Mouse (Mus musculus) stomach, postnatal 0 days (tissue): ENCODE results near the gene Tmc4. TPM values are rescaled to one million over a fixed set of nuclear protein-coding genes. Genes with fewer than 3 reads are reported as not detected.
"Not testable (repeated sequence)": the region's sequence is repeated elsewhere in the genome, so short reads cannot be mapped to it uniquely, and the experiment has no call there.

Experiments used
- ATAC-seq: fragments of 200-750 bp; cut with Nextera tagmentation; 2 replicates; pipeline ENCODE4 v1.8.0; 2017; ENCODE audit not compliant: low FRiP score, low TSS enrichment
- DNase-seq: peaks from one replicate; pipeline ENCODE4 v3.0.0-alpha.2; 2016; ENCODE audit warnings: low spot score
- H3K27ac ChIP-seq: fragments of 300-500 bp; sonication (generic); replicated peaks from 2 replicates; pipeline ENCODE4 v1.5.1; 2014; ENCODE audit warnings: mild to moderate bottlenecking, control low read depth
- H3K27me3 ChIP-seq: fragments of 300-500 bp; sonication (generic); 2 replicates; pipeline ENCODE4 v1.6.1; 2014; ENCODE audit warnings: low read length; ENCODE audit not compliant: control insufficient read depth, insufficient read depth
- H3K36me3 ChIP-seq: fragments of 300-500 bp; sonication (generic); 2 replicates; pipeline ENCODE4 v1.6.1; 2014; ENCODE audit warnings: low read length, mixed read lengths; ENCODE audit not compliant: control insufficient read depth, insufficient read depth
- H3K4me1 ChIP-seq: fragments of 300-500 bp; sonication (generic); replicated peaks from 2 replicates; pipeline ENCODE4 v1.6.1; 2014; ENCODE audit warnings: antibody characterized with exemption; ENCODE audit not compliant: control insufficient read depth, insufficient read depth
- H3K4me2 ChIP-seq: fragments of 300-500 bp; sonication (generic); replicated peaks from 2 replicates; pipeline ENCODE4 v1.6.1; 2014; ENCODE audit warnings: low read depth, mild to moderate bottlenecking, control low read depth, moderate library complexity
- H3K4me3 ChIP-seq: fragments of 300-500 bp; sonication (generic); 2 replicates; pipeline ENCODE4 v1.5.1; 2014; ENCODE audit warnings: low read depth, low read length, control low read depth
- H3K9ac ChIP-seq: fragments of 300-500 bp; sonication (generic); 2 replicates; pipeline ENCODE4 v1.6.1; 2014; ENCODE audit warnings: mild to moderate bottlenecking, low read length, control low read depth, mixed read lengths
- H3K9me3 ChIP-seq: fragments of 300-500 bp; sonication (generic); 2 replicates; pipeline ENCODE4 v1.6.1; 2016; ENCODE audit warnings: low read length; ENCODE audit not compliant: control insufficient read depth
- CTCF ChIP-seq: IDR thresholded peaks from 2 replicates; pipeline ENCODE4 v1.5.1; 2016; ENCODE audit warnings: antibody characterized with exemption, low read depth, mild to moderate bottlenecking, moderate library complexity
- EP300 ChIP-seq: optimal IDR thresholded peaks from 2 replicates; pipeline ENCODE3; 2016; ENCODE audit warnings: antibody characterized with exemption
- WGBS: fragments of 180-500 bp; shearing (Covaris S2); extraction: QIAGEN DNeasy Blood & Tissue Kit; methylation state at CpG from one replicate; pipeline ENCODE4 v1.1.7; 2014; 5-methylcytosine and 5-hydroxymethylcytosine counted together
- polyA plus RNA-seq: library from polyadenylated mRNA; unstranded; fragments of >200 nt; fragmentation: Nextera tagmentation; extraction: Ambion mirVana; gene quantifications from 2 replicates; pipeline ENCODE4 v1.2.1, GENCODE M21; 2015

The Tmc4 gene
- polyA plus RNA-seq, 1 experiment from 2014 or later = 70.1 TPM

GRCm38 (mm10) chr7:3703879-3704441 lies 26.6 kb upstream of the Tmc4 start, which contains the start of gene Rps9:
TSS of gene Rps9 (plus strand) at chr7:3703993.
- peak within 1 kb of the TSS; percentile 63 for H3K4me3 ChIP-seq
- 2% methylated on average over 42 of the region's 42 CpGs for WGBS
- peaks cover 4% of the 10 kb centered on the region; the same call in 1 of the 2 replicates for H3K4me1 ChIP-seq
- no peaks in the 10 kb centered on the region for H3K27me3 ChIP-seq
- peak within 1 kb of the TSS; percentile 73 for H3K4me2 ChIP-seq
- H3K36me3 ChIP-seq = peaks cover 10% of the 10 kb centered on the region
- peak within 1 kb of the TSS; percentile 82 for H3K9ac ChIP-seq
- no peaks in the 10 kb centered on the region for H3K9me3 ChIP-seq
- DNase-seq (peak; percentile 97), ATAC-seq (peak; percentile 95)
- TF ChIP-seq CTCF (peak; percentile 20; the same call in 1 of the 2 replicates), EP300 (no peak)
- peak within 1 kb of the TSS; percentile 95 for H3K27ac ChIP-seq

DNA sequence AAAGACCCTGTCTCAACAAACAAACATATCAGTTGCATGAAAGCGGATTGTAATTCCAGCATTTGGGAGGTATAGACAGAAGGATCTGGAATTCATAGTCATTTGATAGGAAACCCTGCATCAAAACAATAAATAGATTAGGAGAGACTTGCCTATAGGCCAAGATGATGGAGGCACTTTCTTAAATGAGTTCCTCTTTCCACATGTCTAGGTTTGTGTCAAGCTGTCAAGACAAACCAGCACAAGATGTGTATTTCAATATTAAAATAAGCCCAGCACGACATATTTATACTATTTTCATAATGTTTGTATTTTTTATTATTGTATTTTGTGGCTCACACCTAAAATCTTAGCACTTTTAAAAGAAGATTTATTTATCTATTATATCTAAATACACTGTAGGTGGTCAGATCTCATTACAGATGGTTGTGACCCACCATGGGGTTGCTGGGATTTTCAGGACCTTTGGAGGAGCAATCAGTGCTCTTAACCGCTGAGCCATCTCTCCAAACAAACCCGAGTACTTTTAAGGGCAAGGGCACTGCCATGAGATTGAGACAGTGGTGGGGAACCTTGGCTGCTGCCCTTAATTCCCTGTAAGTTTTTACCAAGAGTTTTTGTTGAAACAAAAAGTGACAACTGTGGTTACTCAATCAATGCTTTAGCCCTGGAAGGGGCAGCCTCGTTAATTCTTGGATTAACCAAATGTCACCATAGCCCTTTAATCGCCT lies 26.0 kb upstream of the Tmc4 start:
- peak overlapping the region; percentile 82 for H3K27ac ChIP-seq
- H3K36me3 ChIP-seq = peaks cover 14% of the 10 kb centered on the region
- TF ChIP-seq CTCF = no peak
- no peak for TF ChIP-seq EP300
- 22% methylated on average over 6 of the region's 6 CpGs for WGBS
- H3K27me3 ChIP-seq = no peaks in the 10 kb centered on the region
- H3K4me1 ChIP-seq = peaks cover 4% of the 10 kb centered on the region; the same call in 1 of the 2 replicates
- H3K9ac ChIP-seq = peak overlapping the region; percentile 53
- DNase-seq (no peak), ATAC-seq (peak; percentile 33)
- peak overlapping the region; percentile 56 for H3K4me2 ChIP-seq
- H3K9me3 ChIP-seq = no peaks in the 10 kb centered on the region
- H3K4me3 ChIP-seq = peak overlapping the region; percentile 63

GRCm38 (mm10) chr7:3698471-3698870 lies 21.1 kb upstream of the Tmc4 start:
- ATAC-seq (no peak), DNase-seq (no peak)
- no peak for TF ChIP-seq CTCF
- TF ChIP-seq EP300 = no peak
- Histone ChIP-seq H3K4me3 (no peak overlapping the region), H3K9me3 (no peaks in the 10 kb centered on the region), H3K4me2 (no peak overlapping the region), H3K27me3 (no peaks in the 10 kb centered on the region), H3K36me3 (peaks cover 15% of the 10 kb centered on the region), H3K27ac (no peak overlapping the region), H3K9ac (no peak overlapping the region), H3K4me1 (no peaks in the 10 kb centered on the region)
- WGBS = 93% methylated on average over 6 of the region's 6 CpGs

DNA sequence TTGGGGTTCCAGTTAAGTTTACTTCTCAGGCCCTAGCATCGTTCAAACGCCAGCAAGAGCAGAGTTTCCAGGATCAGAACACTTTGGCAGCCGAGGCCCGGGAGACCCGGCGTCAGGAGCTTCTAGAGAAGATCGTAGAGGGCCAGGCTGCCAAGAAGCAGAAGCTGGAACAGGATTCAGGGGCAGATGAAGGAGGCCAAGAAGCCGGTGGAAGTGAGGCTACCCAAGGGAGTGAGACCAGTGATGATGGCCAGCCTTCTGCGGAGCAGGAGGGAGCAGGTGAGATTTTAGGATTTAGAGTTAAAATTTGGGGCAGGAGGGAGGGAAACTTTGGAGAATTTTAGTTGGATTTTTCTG lies 17.6 kb upstream of the Tmc4 start:
- Histone ChIP-seq H3K27ac (peak overlapping the region; percentile 95), H3K36me3 (peaks cover 13% of the 10 kb centered on the region), H3K4me2 (peak overlapping the region; percentile 79), H3K4me3 (peak overlapping the region; percentile 83), H3K9ac (peak overlapping the region; percentile 77)
- not testable (repeated sequence) for H3K27me3 ChIP-seq, H3K4me1 ChIP-seq, DNase-seq, H3K9me3 ChIP-seq, ATAC-seq
- 3% methylated on average over 9 of the region's 9 CpGs for WGBS

- Histone ChIP-seq H3K4me1 (no peaks in the 10 kb centered on the region), H3K27me3 (no peaks in the 10 kb centered on the region), H3K4me2 (peak overlapping the region; percentile 79), H3K9me3 (no peaks in the 10 kb centered on the region), H3K4me3 (peak overlapping the region; percentile 83), H3K9ac (peak overlapping the region; percentile 77), H3K36me3 (peaks cover 13% of the 10 kb centered on the region), H3K27ac (peak overlapping the region; percentile 95)
- WGBS = under 1% methylated on average over 41 of the region's 55 CpGs
- TF ChIP-seq CTCF = no peak
- TF ChIP-seq EP300 = no peak
- ATAC-seq (peak; percentile 56), DNase-seq (peak; percentile 80)
Measured at GRCm38 (mm10) chr7:3694076-3694948, 17.0 kb upstream of the Tmc4 start.
